Mouse (Mus musculus): ENCODE results near the gene Tnfsf15. TPM values are rescaled to one million over a fixed set of nuclear protein-coding genes. Genes with fewer than 3 reads are reported as not detected.

The Tnfsf15 gene
- total and polyA plus RNA-seq, 2 experiments = 0.28 TPM; not detected in 1

DNA sequence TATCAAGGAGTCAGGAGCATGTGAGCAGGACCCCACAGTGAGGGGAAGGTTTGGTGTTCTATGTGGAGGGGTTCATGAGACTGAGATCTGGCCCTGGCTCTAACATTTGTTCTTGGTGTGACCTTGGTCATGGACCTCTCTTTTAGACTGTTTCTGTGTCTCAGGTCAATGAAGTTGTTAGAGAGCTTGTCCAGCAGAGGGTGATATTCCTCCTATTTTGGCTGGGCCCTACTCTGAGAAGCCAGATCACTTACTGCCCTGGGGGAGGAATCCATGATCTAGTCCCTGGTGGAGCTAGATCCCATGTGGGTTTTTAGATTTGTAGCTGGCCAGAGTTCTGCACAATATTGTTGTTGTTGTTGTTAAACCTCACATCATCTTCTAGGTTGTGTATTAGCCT is 58.8 kb downstream of the Tnfsf15 start:
- Histone ChIP-seq H3K4me3 (ENCODE audit: insufficient read depth, low read depth, low read length) (no peak overlapping the region), H3K9ac (ENCODE audit: low read depth, low read length) (no peak overlapping the region), H3K79me2 (ENCODE audit: control insufficient read depth, insufficient read depth, low read length) (no peaks in the 10 kb centered on the region), H3K4me1 (ENCODE audit: control insufficient read depth, insufficient read depth, low read length) (no peaks in the 10 kb centered on the region), H3K27me3 (ENCODE audit: control insufficient read depth, insufficient read depth, low read length) (no peaks in the 10 kb centered on the region), H3K36me3 (ENCODE audit: control insufficient read depth, insufficient read depth, low read length) (no peaks in the 10 kb centered on the region), H3K27ac (replicated peaks; ENCODE audit: insufficient read depth, low read depth, low read length) (no peak overlapping the region)
- TF ChIP-seq POLR2A (IDR thresholded peaks at IDR 0.05; ENCODE audit: extremely low read depth, insufficient read depth, low read length) (no peak), CTCF (IDR thresholded peaks at IDR 0.05; ENCODE audit: low read depth, low read length) (peak; percentile 56)
- peak; percentile 48 for DNase-seq (ENCODE audit: extremely low read depth, low read depth, low spot score)

DNA sequence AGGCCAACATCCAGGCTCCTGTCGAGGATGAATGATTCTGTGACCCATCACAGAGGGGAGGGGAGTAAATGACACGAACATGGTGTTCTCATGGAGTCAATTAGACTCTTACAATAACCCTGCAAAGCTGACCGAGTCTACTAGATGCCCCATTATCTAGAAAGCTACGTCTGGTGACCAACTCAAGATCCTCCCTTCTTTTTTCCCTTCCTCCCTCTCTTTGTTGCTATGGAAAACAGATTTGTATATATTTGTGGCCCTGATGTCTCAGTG is 59.7 kb downstream of the Tnfsf15 start:
- H3K27me3 ChIP-seq (ENCODE audit: control insufficient read depth, insufficient read depth, low read length) = no peaks in the 10 kb centered on the region
- no peak overlapping the region for H3K9ac ChIP-seq (ENCODE audit: low read depth, low read length)
- H3K79me2 ChIP-seq (ENCODE audit: control insufficient read depth, insufficient read depth, low read length) = no peaks in the 10 kb centered on the region
- H3K27ac ChIP-seq (replicated peaks; ENCODE audit: insufficient read depth, low read depth, low read length) = no peak overlapping the region
- no peak for DNase-seq (ENCODE audit: extremely low read depth, low read depth, low spot score)
- 62% methylated on average over 4 of the region's 4 CpGs for WGBS
- H3K4me1 ChIP-seq (ENCODE audit: control insufficient read depth, insufficient read depth, low read length) = no peaks in the 10 kb centered on the region
- H3K4me3 ChIP-seq (ENCODE audit: insufficient read depth, low read depth, low read length) = no peak overlapping the region
- no peaks in the 10 kb centered on the region for H3K36me3 ChIP-seq (ENCODE audit: control insufficient read depth, insufficient read depth, low read length)
- no peak for TF ChIP-seq CTCF (IDR thresholded peaks at IDR 0.05; ENCODE audit: low read depth, low read length)
- no peak for TF ChIP-seq POLR2A (IDR thresholded peaks at IDR 0.05; ENCODE audit: extremely low read depth, insufficient read depth, low read length)

DNA sequence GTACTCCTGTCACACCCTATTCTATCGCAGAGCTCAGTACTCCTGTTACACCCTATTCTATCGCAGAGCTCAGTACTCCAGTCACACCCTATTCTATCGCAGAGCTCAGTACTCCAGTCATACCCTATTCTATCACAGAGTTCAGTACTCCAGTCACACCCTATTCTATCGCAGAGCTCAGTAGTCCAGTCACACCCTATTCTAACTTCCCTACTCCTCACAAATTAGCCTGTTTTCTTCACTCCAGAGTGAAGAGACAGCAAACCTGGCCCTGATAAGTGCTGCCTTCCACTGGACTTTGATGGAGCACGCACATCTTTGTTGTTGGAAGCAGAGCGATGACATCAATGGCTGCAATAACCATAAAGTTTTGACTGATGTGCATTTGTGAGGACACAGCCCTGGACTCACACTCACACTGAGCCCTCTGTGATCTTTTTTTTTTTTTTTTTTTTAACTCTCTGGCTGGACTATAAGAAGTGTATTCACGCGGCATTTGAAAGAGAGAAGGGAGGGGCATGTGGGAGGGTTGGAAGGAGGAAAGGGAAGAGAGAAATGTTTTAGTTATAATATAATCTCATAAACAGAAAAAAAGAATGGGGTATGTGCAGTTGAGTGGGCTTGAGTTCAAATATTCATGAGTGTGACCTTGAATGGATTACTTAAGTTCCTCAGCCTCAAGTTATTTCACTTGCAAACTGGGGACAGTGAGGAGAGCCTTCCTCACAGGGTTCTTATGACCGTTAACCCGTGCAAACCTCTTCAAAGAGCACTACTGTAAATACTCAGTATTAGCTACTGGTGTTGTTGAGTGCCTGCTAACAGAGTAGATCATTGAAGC is 60.3 kb downstream of the Tnfsf15 start:
- Histone ChIP-seq H3K4me1 (ENCODE audit: control insufficient read depth, insufficient read depth, low read length) (no peaks in the 10 kb centered on the region), H3K36me3 (ENCODE audit: control insufficient read depth, insufficient read depth, low read length) (no peaks in the 10 kb centered on the region), H3K79me2 (ENCODE audit: control insufficient read depth, insufficient read depth, low read length) (no peaks in the 10 kb centered on the region), H3K4me3 (ENCODE audit: insufficient read depth, low read depth, low read length) (no peak overlapping the region), H3K27me3 (ENCODE audit: control insufficient read depth, insufficient read depth, low read length) (no peaks in the 10 kb centered on the region), H3K27ac (replicated peaks; ENCODE audit: insufficient read depth, low read depth, low read length) (no peak overlapping the region), H3K9ac (ENCODE audit: low read depth, low read length) (no peak overlapping the region)
- WGBS = 82% methylated on average over 10 of the region's 10 CpGs
- no peak for DNase-seq (ENCODE audit: extremely low read depth, low read depth, low spot score)
- no peak for TF ChIP-seq POLR2A (IDR thresholded peaks at IDR 0.05; ENCODE audit: extremely low read depth, insufficient read depth, low read length)
- no peak for TF ChIP-seq CTCF (IDR thresholded peaks at IDR 0.05; ENCODE audit: low read depth, low read length)

DNA sequence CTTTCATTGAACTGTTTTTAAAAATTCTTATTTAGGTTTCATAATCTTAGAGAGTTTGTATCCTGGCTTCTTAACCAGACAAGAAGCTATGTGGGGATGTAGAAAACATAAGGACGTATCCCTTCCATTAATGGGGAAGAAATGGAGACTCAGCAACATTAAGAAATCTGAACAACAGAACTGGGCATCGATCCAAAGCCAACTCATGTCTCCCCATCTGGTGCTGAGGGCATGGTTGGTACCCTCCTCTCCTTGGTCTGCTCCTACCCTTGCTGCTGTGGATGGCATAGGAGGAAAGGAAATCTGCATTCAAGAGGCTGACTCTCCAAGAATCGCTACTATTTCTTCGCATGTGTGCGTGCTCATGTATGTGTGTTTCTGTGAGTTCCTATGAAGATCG is 61.2 kb downstream of the Tnfsf15 start:
- TF ChIP-seq CTCF (IDR thresholded peaks at IDR 0.05; ENCODE audit: low read depth, low read length) = no peak
- no peak for TF ChIP-seq POLR2A (IDR thresholded peaks at IDR 0.05; ENCODE audit: extremely low read depth, insufficient read depth, low read length)

DNA sequence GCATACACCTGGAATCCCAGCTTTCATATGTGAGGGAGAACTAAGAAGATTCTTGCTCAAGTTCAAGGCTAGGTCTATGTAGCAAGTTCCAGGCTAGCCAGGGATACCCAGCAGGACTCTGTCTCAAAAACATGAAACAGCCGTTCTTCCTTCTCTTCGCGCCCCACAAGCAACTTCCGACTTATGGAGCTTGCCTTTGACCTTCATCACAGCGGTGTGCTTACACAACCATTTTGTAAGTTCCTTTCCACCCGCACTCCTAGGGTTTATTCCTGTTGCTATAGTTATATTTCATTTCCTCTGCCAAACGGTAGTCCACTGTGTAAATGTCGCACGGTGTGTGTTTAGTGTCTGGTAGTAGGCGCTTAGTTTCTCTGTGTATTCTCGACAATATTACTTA is 61.9 kb downstream of the Tnfsf15 start:
- Histone ChIP-seq H3K79me2 (ENCODE audit: control insufficient read depth, insufficient read depth, low read length) (no peaks in the 10 kb centered on the region), H3K36me3 (ENCODE audit: control insufficient read depth, insufficient read depth, low read length) (no peaks in the 10 kb centered on the region), H3K27me3 (ENCODE audit: control insufficient read depth, insufficient read depth, low read length) (no peaks in the 10 kb centered on the region), H3K4me3 (ENCODE audit: insufficient read depth, low read depth, low read length) (no peak overlapping the region), H3K9ac (ENCODE audit: low read depth, low read length) (no peak overlapping the region), H3K27ac (replicated peaks; ENCODE audit: insufficient read depth, low read depth, low read length) (no peak overlapping the region), H3K4me1 (ENCODE audit: control insufficient read depth, insufficient read depth, low read length) (no peaks in the 10 kb centered on the region)
- DNase-seq (ENCODE audit: extremely low read depth, low read depth, low spot score) = no peak
- WGBS = 73% methylated on average over 11 of the region's 11 CpGs
- TF ChIP-seq CTCF (IDR thresholded peaks at IDR 0.05; ENCODE audit: low read depth, low read length) (no peak), POLR2A (IDR thresholded peaks at IDR 0.05; ENCODE audit: extremely low read depth, insufficient read depth, low read length) (no peak)

More for the DNA sequence above, 61.2 kb downstream of the Tnfsf15 start:
- Histone ChIP-seq H3K27ac (replicated peaks; ENCODE audit: insufficient read depth, low read depth, low read length) (no peak overlapping the region), H3K9ac (ENCODE audit: low read depth, low read length) (no peak overlapping the region), H3K4me3 (ENCODE audit: insufficient read depth, low read depth, low read length) (no peak overlapping the region), H3K36me3 (ENCODE audit: control insufficient read depth, insufficient read depth, low read length) (no peaks in the 10 kb centered on the region), H3K4me1 (ENCODE audit: control insufficient read depth, insufficient read depth, low read length) (no peaks in the 10 kb centered on the region), H3K79me2 (ENCODE audit: control insufficient read depth, insufficient read depth, low read length) (no peaks in the 10 kb centered on the region), H3K27me3 (ENCODE audit: control insufficient read depth, insufficient read depth, low read length) (no peaks in the 10 kb centered on the region)
- WGBS = 87% methylated on average over 6 of the region's 6 CpGs
- DNase-seq (ENCODE audit: extremely low read depth, low read depth, low spot score) = no peak

DNA sequence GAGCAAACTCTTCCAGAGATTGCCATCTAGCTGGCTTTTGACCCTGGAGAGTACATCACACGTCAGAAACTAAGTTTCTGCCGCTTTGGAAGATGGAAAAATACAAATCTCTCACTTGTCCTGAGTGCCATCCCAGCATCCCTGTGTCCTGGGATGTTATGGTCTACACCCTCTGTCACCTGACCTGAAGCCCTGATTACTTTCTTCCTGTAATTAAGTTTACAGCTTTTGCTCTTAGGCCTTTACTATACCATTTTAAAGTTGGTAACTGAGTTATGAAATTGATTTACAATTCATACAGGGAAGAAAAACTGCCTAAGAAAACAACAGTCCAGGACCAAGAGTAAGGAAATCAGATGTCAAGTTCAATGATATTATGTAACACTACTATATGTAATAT is 62.5 kb downstream of the Tnfsf15 start:
- 57% methylated on average over 2 of the region's 2 CpGs for WGBS
- no peak for DNase-seq (ENCODE audit: extremely low read depth, low read depth, low spot score)

More for the DNA sequence above, 62.5 kb downstream of the Tnfsf15 start:
- Histone ChIP-seq H3K79me2 (ENCODE audit: control insufficient read depth, insufficient read depth, low read length) (no peaks in the 10 kb centered on the region), H3K27me3 (ENCODE audit: control insufficient read depth, insufficient read depth, low read length) (no peaks in the 10 kb centered on the region), H3K36me3 (ENCODE audit: control insufficient read depth, insufficient read depth, low read length) (no peaks in the 10 kb centered on the region), H3K4me3 (ENCODE audit: insufficient read depth, low read depth, low read length) (no peak overlapping the region), H3K9ac (ENCODE audit: low read depth, low read length) (no peak overlapping the region), H3K4me1 (ENCODE audit: control insufficient read depth, insufficient read depth, low read length) (no peaks in the 10 kb centered on the region), H3K27ac (replicated peaks; ENCODE audit: insufficient read depth, low read depth, low read length) (no peak overlapping the region)
- TF ChIP-seq CTCF (IDR thresholded peaks at IDR 0.05; ENCODE audit: low read depth, low read length) = no peak
- TF ChIP-seq POLR2A (IDR thresholded peaks at IDR 0.05; ENCODE audit: extremely low read depth, insufficient read depth, low read length) = no peak
